Mouse (Mus musculus) G1E (cell line): ENCODE measurements at regions not wholly inside any gene's neighbourhood (a gene's known extent, or its start where the extent isn't known, plus 50 kb on each side); places are given as distances from the start of the nearest gene placed in this dataset.

Experiments used
- CTCF ChIP-seq: IDR thresholded peaks from 2 replicates; pipeline ENCODE4 v1.5.1; 2012; ENCODE audit warnings: low read depth, low read length, inconsistent platforms, mixed read lengths
- GATA2 ChIP-seq: IDR thresholded peaks from 2 replicates; pipeline ENCODE4 v1.6.1; 2012; ENCODE audit warnings: low read depth, low read length, inconsistent platforms, borderline replicate concordance

GRCm38 (mm10) chr15:96164771-96165431 lies 122.4 kb upstream of the Arid2 start:
- TF ChIP-seq GATA2 (no peak), CTCF (no peak)
